Mouse (Mus musculus) gastrocnemius, postnatal 10 days (tissue): ENCODE results near the gene Icam5. TPM values are rescaled to one million over a fixed set of nuclear protein-coding genes. Genes with fewer than 3 reads are reported as not detected.
"Not testable (repeated sequence)": the region's sequence is repeated elsewhere in the genome, so short reads cannot be mapped to it uniquely, and the experiment has no call there.

Source experiments
- DNase-seq: peaks from one replicate; pipeline ENCODE4 v3.0.0; 2021; ENCODE audit warnings: mixed read lengths
- long read RNA-seq, 2 experiments: library from polyadenylated mRNA; stranded (forward); transcript quantifications; one replicate each; pipeline ENCODE4 v2.0.0; 2021
- total RNA-seq, 2 experiments: library from RNA; stranded (reverse); gene quantifications; 2 replicates each; pipeline ENCODE4 v1.2.3; 2021

The Icam5 gene
- under 1 TPM; 0.14 to 0.25 TPM for total RNA-seq
- long read RNA-seq, experiment 1, result 0 reads
- long read RNA-seq, experiment 2, result 0 reads

GRCm38 (mm10) chr9:21031896-21032351, at the start of gene Icam5:
Gene Icam5 (plus strand): TSS chr9:21032073.
- DNase-seq, result no peak

- DNase-seq, result no peak
Observed at GRCm38 (mm10) chr9:20982171-20982570, 49.7 kb upstream of the Icam5 start.

GRCm38 (mm10) chr9:20983169-20983568, 48.7 kb upstream of the Icam5 start:
- no peak for DNase-seq

GRCm38 (mm10) chr9:20986952-20987686, 44.8 kb upstream of the Icam5 start:
- peak; percentile 69 for DNase-seq

- DNase-seq, result no peak
Observed at GRCm38 (mm10) chr9:20987953-20988352, 43.9 kb upstream of the Icam5 start.

GRCm38 (mm10) chr9:20990861-20991260, 41.0 kb upstream of the Icam5 start:
- peak; percentile 30 for DNase-seq

GRCm38 (mm10) chr9:20991587-20991986, 40.3 kb upstream of the Icam5 start:
- no peak for DNase-seq

- peak; percentile 41 for DNase-seq
Observed at GRCm38 (mm10) chr9:20993165-20993898, 38.5 kb upstream of the Icam5 start.

- DNase-seq, result no peak
Observed at GRCm38 (mm10) chr9:20995069-20995468, 36.8 kb upstream of the Icam5 start.

GRCm38 (mm10) chr9:20997065-20997464, 34.8 kb upstream of the Icam5 start:
- DNase-seq, result no peak

GRCm38 (mm10) chr9:20998337-20998736, 33.5 kb upstream of the Icam5 start:
- not testable (repeated sequence) for DNase-seq

GRCm38 (mm10) chr9:21000811-21001210, 31.1 kb upstream of the Icam5 start:
- no peak for DNase-seq

- DNase-seq, result no peak
Observed at GRCm38 (mm10) chr9:21001651-21002200, 30.1 kb upstream of the Icam5 start.

GRCm38 (mm10) chr9:21002270-21002626, 29.6 kb upstream of the Icam5 start:
- no peak for DNase-seq

GRCm38 (mm10) chr9:21002627-21003551, 29.0 kb upstream of the Icam5 start, which contains the start of gene Mrpl4:
Gene Mrpl4 (plus strand): TSS chr9:21002738.
- peak; percentile 87 for DNase-seq

GRCm38 (mm10) chr9:21007313-21007952, 24.4 kb upstream of the Icam5 start:
- DNase-seq, result no peak

- DNase-seq, result no peak
Observed at GRCm38 (mm10) chr9:21008007-21008406, 23.9 kb upstream of the Icam5 start.

- no peak for DNase-seq
Observed at GRCm38 (mm10) chr9:21010362-21010761, 21.5 kb upstream of the Icam5 start.

GRCm38 (mm10) chr9:21010939-21011541, 20.8 kb upstream of the Icam5 start:
- not testable (repeated sequence) for DNase-seq

GRCm38 (mm10) chr9:21011846-21012312, 20.0 kb upstream of the Icam5 start:
- no peak for DNase-seq

- DNase-seq, result no peak
Observed at GRCm38 (mm10) chr9:21012368-21012767, 19.5 kb upstream of the Icam5 start.
